Mouse (Mus musculus): ENCODE results near the gene Adra1d.

- TF ChIP-seq CTCF (IDR thresholded peaks at IDR 0.05; ENCODE audit: control insufficient read depth, insufficient read depth, low read length) (no peak), POLR2A (IDR thresholded peaks at IDR 0.05; ENCODE audit: borderline replicate concordance, control insufficient read depth, low read depth, low read length) (no peak)
Observed at GRCm38 (mm10) chr2:131550474-131550873, 11.6 kb downstream of the Adra1d start.
